Mouse (Mus musculus) heart, postnatal 0 days (tissue): ENCODE results near the gene Slc35e3. TPM values are rescaled to one million over a fixed set of nuclear protein-coding genes. Genes with fewer than 3 reads are reported as not detected.

Experiments used
- ATAC-seq: fragments of 200-750 bp; cut with Nextera tagmentation; 2 replicates; pipeline ENCODE4 v1.8.0; 2017; ENCODE audit warnings: low read depth, moderate number of reproducible peaks, moderate library complexity; ENCODE audit not compliant: insufficient read depth
- DNase-seq: peaks from one replicate; pipeline ENCODE4 v3.0.0-alpha.2; 2016; ENCODE audit warnings: low spot score
- H3K27ac ChIP-seq: fragments of 300-500 bp; sonication (generic); 2 replicates; pipeline ENCODE4 v1.5.1; 2014; ENCODE audit warnings: low read depth, mild to moderate bottlenecking
- H3K27me3 ChIP-seq: fragments of 300-500 bp; sonication (generic); 2 replicates; pipeline ENCODE4 v1.6.1; 2014; ENCODE audit warnings: low read length, mixed read lengths; ENCODE audit not compliant: control insufficient read depth, insufficient read depth
- H3K36me3 ChIP-seq: fragments of 300-500 bp; sonication (generic); replicated peaks from 2 replicates; pipeline ENCODE4 v1.6.1; 2014; ENCODE audit warnings: low read length, mixed read lengths; ENCODE audit not compliant: control insufficient read depth, insufficient read depth
- H3K4me1 ChIP-seq: fragments of 300-500 bp; sonication (generic); 2 replicates; pipeline ENCODE4 v1.6.1; 2014; ENCODE audit warnings: antibody characterized with exemption; ENCODE audit not compliant: control insufficient read depth, insufficient read depth
- H3K4me2 ChIP-seq: fragments of 300-500 bp; sonication (generic); 2 replicates; pipeline ENCODE4 v1.6.1; 2014; ENCODE audit warnings: low read depth, mild to moderate bottlenecking, low read length, moderate library complexity
- H3K4me3 ChIP-seq: fragments of 300-500 bp; sonication (generic); 2 replicates; pipeline ENCODE4 v1.5.1; 2014; ENCODE audit warnings: low read depth, low read length
- H3K9ac ChIP-seq: fragments of 300-500 bp; sonication (generic); replicated peaks from 2 replicates; pipeline ENCODE4 v1.6.1; 2014; ENCODE audit warnings: low read depth, low read length, mixed read lengths
- H3K9me3 ChIP-seq: fragments of 300-500 bp; sonication (generic); replicated peaks from 2 replicates; pipeline ENCODE4 v1.6.1; 2016; ENCODE audit warnings: low read length; ENCODE audit not compliant: control insufficient read depth
- CTCF ChIP-seq: IDR thresholded peaks from 2 replicates; pipeline ENCODE4 v1.5.1; 2016; ENCODE audit warnings: antibody characterized with exemption, control low read depth, low read depth
- EP300 ChIP-seq: IDR thresholded peaks from 2 replicates; pipeline ENCODE4 v1.6.1; 2016; ENCODE audit warnings: antibody characterized with exemption, low read depth
- WGBS: fragments of 180-500 bp; shearing (Covaris S2); extraction: QIAGEN DNeasy Blood & Tissue Kit; methylation state at CpG from one replicate; pipeline ENCODE4 v1.1.7; 2014; 5-methylcytosine and 5-hydroxymethylcytosine counted together
- polyA plus RNA-seq: library from polyadenylated mRNA; unstranded; fragments of >200 nt; fragmentation: Nextera tagmentation; extraction: Ambion mirVana; gene quantifications from 2 replicates; pipeline ENCODE4 v1.2.1, GENCODE M21; 2015
- total RNA-seq: library from RNA; depleted of rRNA; stranded (reverse); fragments of >200 nt; gene quantifications from 2 replicates; pipeline ENCODE4 v1.2.3, GENCODE M21; 2014; ENCODE audit warnings: low replicate concordance

Gene Slc35e3
- total and polyA plus RNA-seq, 2 experiments from 2014 or later, result 4.2 to 6.8 TPM

DNA sequence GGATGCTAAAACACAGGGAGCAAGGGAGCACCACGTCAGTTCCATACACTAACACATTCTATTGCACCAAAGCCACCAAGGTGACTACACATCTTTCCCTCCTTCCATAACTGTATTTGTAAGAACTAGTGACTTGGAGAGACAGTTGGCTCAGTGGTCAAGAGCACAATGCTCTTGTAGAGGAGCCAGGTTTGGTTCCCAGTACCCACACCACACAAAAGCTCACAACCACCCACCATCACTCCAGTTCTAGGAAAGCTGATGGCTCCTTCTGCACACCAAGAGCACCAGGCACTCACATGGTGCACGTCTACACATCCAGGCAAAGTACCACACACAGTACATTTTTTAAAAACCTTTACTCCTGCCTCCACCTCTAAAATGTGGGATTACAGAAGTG is 35.9 kb upstream of the Slc35e3 start:
- no peak for TF ChIP-seq CTCF
- no peak for TF ChIP-seq EP300
- Histone ChIP-seq H3K9me3 (no peaks in the 10 kb centered on the region), H3K4me2 (no peak overlapping the region), H3K4me3 (no peak overlapping the region), H3K9ac (no peak overlapping the region), H3K36me3 (peaks cover 79% of the 10 kb centered on the region), H3K27me3 (no peaks in the 10 kb centered on the region), H3K27ac (no peak overlapping the region), H3K4me1 (no peaks in the 10 kb centered on the region)
- DNase-seq (no peak), ATAC-seq (no peak)
- 86% methylated on average over 2 of the region's 2 CpGs for WGBS

DNA sequence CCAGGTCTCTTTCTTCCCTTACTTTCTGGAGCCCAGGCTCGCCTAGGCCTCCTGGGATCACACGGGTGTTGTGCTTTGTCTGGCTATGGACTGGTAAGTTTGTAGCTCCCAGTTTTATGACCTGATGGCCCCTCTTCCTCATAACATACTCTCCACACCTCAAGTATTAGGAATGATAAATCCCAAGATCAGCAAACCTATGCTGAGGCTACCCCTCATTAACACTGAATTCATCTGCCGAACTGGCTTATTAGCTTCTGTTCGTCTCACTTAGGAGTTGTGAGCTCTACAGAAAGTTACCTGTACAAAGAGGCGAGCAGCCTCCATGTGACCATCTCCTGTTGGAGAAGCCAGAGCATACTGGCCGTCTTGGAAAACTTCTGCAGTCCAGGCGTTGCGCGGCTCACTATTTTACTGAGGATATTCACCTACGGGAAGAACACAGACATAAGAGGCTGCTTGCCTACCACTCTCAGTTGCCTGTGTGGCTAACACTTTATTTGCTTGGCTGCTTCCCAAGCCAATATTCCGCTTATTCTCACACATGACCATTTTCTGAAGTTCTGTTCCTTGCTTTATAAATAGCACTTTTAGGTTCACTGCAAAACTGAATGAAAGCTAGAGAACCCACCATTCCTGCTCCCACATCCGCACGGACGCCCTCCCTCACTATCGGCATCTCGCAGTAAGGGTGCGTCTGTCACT is 35.0 kb upstream of the Slc35e3 start:
- Histone ChIP-seq H3K27me3 (no peaks in the 10 kb centered on the region), H3K4me3 (no peak overlapping the region), H3K9me3 (no peaks in the 10 kb centered on the region), H3K36me3 (peaks cover 78% of the 10 kb centered on the region), H3K27ac (no peak overlapping the region), H3K4me1 (no peaks in the 10 kb centered on the region), H3K9ac (no peak overlapping the region), H3K4me2 (no peak overlapping the region)
- TF ChIP-seq CTCF (no peak), EP300 (no peak)
- WGBS, result 89% methylated on average over 17 of the region's 17 CpGs
- DNase-seq (no peak), ATAC-seq (no peak)

DNA sequence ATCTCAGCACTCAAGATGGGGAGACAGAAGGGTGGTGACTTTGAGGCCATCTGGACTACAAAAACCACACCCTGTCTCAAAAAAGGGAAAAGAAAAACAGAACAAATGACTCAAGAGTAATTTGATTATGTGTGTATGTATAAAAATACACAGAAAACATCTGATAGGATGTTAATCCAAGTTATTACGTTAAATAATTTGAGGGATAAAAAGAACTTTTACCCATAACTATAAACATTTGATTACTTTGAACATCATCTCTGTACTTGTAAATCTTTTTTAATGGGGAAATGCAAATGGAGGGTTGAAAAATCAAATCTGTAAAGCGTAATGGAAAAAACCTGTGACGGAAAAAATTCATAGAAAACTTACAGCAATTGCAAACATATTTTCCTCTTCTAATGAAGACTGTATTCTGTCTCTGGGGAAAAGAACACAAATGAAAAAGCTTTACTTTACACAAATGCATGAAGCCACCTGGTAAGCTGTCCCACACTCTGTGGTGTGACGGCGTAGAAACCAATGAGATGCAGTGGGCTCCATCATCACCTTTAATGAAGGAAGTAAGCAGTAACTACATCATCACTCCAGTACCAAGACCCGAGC is 34.2 kb upstream of the Slc35e3 start:
- Histone ChIP-seq H3K4me1 (no peaks in the 10 kb centered on the region), H3K4me2 (no peak overlapping the region), H3K4me3 (no peak overlapping the region), H3K9me3 (no peaks in the 10 kb centered on the region), H3K9ac (no peak overlapping the region), H3K27me3 (no peaks in the 10 kb centered on the region), H3K27ac (no peak overlapping the region), H3K36me3 (peaks cover 76% of the 10 kb centered on the region)
- ATAC-seq, result no peak
- WGBS, result 94% methylated on average over 6 of the region's 6 CpGs
- no peak for DNase-seq
- TF ChIP-seq EP300 (no peak), CTCF (no peak)

DNA sequence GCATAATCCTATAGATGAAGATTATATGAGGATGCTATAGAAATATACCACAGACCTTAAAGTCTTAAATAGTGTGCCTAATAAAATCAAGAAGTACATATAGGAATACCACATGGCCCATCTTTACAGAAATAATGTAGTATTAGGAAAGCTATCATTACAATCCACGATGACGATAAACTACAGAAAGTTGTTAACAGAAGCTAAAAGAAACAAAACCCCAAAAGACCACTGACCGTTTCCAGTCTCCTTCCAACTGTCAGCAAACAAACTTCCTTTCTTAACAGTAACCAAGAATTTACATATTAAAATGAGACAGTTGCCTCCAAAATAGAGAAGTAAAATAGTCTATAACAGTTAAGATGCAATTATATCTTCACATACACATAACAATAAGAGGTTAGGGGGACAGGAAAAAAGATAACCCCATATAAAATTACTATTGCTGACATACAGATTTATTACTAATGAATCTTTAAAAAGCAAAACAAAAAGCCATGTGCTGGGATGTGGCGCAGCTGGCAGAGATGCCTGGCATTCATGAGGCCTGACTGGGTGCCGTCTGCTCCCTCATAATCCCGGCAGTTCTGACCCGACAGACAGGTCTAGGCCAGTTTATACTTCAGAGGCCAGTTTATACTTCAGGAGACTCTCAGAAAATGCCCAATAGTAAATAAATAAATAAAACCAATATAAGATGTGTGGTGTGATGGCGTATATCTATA is 33.6 kb upstream of the Slc35e3 start:
- WGBS, result 93% methylated on average over 8 of the region's 8 CpGs
- Histone ChIP-seq H3K9me3 (no peaks in the 10 kb centered on the region), H3K36me3 (peaks cover 76% of the 10 kb centered on the region), H3K27me3 (no peaks in the 10 kb centered on the region), H3K4me3 (no peak overlapping the region), H3K27ac (no peak overlapping the region), H3K4me1 (no peaks in the 10 kb centered on the region), H3K9ac (no peak overlapping the region), H3K4me2 (no peak overlapping the region)
- no peak for TF ChIP-seq EP300
- no peak for TF ChIP-seq CTCF
- ATAC-seq (no peak), DNase-seq (no peak)

DNA sequence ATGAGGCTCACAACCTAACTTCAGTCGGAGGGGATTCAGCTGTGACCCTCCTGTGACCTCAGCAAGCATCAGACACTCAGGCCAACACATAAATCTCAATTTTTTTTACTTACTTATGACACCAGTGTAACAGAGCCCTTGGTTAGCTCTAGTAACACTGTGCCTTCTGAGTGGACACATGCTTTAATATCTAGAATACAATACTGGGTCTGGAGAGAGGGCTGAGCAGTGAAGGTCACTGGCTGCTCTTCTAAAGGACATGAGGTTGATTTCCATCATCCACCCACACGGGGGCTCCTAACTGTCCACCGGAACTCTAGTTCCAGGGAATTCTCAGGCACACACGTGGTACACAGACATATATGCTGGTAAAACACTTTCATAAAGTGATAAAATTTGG is 32.8 kb upstream of the Slc35e3 start:
- 59% methylated on average over 4 of the region's 4 CpGs for WGBS
- Histone ChIP-seq H3K4me1 (no peaks in the 10 kb centered on the region), H3K9ac (no peak overlapping the region), H3K9me3 (no peaks in the 10 kb centered on the region), H3K4me2 (no peak overlapping the region), H3K4me3 (no peak overlapping the region), H3K27me3 (no peaks in the 10 kb centered on the region), H3K27ac (no peak overlapping the region), H3K36me3 (peaks cover 76% of the 10 kb centered on the region)
- DNase-seq (no peak), ATAC-seq (no peak)
- TF ChIP-seq EP300 (no peak), CTCF (no peak)
